Mouse (Mus musculus): Measurements from ENCODE around the gene Tcp11. TPM values are rescaled to one million over a fixed set of nuclear protein-coding genes. Genes with fewer than 3 reads are reported as not detected.

Gene Tcp11
- polyA plus RNA-seq, 1 experiment from 2014 or later: 5.2 TPM

DNA sequence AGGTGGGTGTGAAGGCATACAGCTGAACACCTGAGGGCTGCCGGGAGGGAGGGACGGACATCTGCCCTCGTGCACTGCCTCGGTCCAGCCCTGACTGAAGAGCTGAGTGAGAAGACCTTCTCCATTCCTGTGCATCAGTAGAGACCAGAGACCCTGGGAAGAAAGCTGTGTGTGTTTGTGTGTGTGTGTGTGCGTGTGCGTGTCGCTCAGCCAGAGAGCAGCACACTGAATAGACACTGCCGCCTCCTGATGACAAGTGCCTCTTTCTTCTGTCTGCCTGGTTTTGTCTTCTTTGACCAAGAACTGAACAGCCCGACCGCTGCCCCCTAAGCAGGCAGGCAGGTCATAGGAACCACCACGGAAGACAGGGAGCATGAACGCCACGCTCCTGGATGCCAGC, 39.1 kb downstream of the Tcp11 start:
- ATAC-seq (ENCODE audit: low read depth): no peak
- H3K36me3 ChIP-seq (ENCODE audit: control insufficient read depth, insufficient read depth, low read length): peaks cover 2% of the 10 kb centered on the region; the same call in 1 of the 2 replicates
- H3K9ac ChIP-seq (ENCODE audit: low read length): peak overlapping the region; percentile 55; the same call in 1 of the 2 replicates
- no peaks in the 10 kb centered on the region for H3K27me3 ChIP-seq (ENCODE audit: control insufficient read depth, insufficient read depth, low read depth, low read length)
- no peak overlapping the region for H3K4me2 ChIP-seq (ENCODE audit: low read depth, low read length)
- H3K9me3 ChIP-seq (ENCODE audit: control insufficient read depth, low read length): no peaks in the 10 kb centered on the region
- no peak overlapping the region; the same call in 1 of the 2 replicates for H3K27ac ChIP-seq (ENCODE audit: low read length)
- no peak overlapping the region for H3K4me3 ChIP-seq (ENCODE audit: low read length)
- H3K4me1 ChIP-seq (replicated peaks; ENCODE audit: control insufficient read depth, insufficient read depth, low read length): peaks cover 24% of the 10 kb centered on the region
- WGBS: 82% methylated on average over 13 of the region's 13 CpGs

DNA sequence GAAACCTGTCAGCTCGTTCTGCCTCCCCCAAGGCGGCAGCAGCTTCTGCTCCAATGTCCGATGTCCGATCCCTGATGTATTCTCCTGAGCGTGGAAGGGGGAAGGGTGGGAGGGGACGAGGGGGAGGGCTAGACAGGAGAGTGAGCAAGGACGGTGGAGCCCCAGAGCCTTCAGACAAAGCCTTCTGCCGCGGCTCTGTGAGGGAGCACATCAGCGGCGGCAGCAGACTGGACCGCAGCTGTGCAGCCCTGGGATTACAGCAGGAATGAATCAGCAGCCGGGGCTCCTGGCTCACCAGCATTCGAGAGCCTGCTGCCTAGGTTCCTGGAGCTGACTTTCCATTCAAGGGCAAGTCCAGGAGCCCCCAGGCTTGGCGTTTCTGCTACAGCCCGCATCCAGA, 39.8 kb downstream of the Tcp11 start:
- Histone ChIP-seq H3K9ac (ENCODE audit: low read length) (0 out of 2 replicates have a peak overlapping the region, but pooled peaks have one; percentile 19), H3K27ac (ENCODE audit: low read length) (no peak overlapping the region), H3K4me1 (replicated peaks; ENCODE audit: control insufficient read depth, insufficient read depth, low read length) (peaks cover 30% of the 10 kb centered on the region), H3K36me3 (ENCODE audit: control insufficient read depth, insufficient read depth, low read length) (peaks cover 2% of the 10 kb centered on the region; the same call in 1 of the 2 replicates), H3K27me3 (ENCODE audit: control insufficient read depth, insufficient read depth, low read depth, low read length) (no peaks in the 10 kb centered on the region), H3K4me3 (ENCODE audit: low read length) (no peak overlapping the region), H3K9me3 (ENCODE audit: control insufficient read depth, low read length) (no peaks in the 10 kb centered on the region), H3K4me2 (ENCODE audit: low read depth, low read length) (no peak overlapping the region)
- WGBS: 53% methylated on average over 16 of the region's 16 CpGs
- no peak for ATAC-seq (ENCODE audit: low read depth)

DNA sequence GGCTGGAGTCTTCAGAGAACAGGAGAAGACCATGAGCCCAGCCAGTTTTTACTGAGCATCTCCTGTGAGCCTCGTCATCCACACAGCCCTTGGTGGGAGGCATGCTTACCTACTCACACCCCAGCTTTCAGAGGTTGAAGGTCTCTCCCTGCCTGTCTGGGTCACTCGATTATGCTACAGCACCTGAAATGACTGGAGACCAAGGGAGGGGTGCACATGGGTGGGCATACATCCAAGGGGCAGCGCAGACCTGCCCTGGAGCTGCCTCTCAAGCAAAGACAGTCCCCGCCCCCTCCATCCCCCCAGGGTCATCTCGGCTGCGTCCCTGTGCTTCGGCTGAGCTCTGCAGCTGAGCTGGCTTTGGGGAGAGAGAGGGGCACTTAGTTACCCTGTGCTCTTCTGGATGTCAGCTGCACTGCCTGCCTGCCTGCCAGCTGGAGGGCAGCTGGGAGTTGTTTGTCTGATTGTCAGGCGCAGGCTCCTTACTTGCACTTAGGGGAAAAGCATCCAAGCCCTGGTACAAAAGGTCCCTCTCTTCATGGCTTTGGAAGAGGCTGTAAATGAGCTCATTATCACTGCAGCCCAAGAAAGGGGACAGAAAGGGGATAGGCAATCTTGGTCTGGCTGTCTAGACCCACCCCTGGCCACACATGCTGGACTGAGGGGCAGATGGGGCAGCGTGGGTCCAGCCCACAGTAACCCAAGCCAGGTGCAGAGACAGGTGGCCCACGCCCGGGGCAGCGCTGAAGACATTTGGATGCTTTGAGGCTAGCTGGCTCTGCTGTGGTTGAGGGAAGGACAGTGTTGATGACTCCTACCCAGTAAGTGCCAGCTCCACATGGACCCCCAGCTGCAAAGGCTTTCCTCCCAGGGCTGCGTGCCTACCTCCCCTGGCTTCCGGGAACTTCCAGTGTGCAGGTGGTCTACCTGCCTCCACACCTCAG, 43.4 kb downstream of the Tcp11 start:
- Histone ChIP-seq H3K9ac (ENCODE audit: low read length) (peak overlapping the region; percentile 15; the same call in 1 of the 2 replicates), H3K27ac (ENCODE audit: low read length) (no peak overlapping the region; the same call in 1 of the 2 replicates)

GRCm38 (mm10) chr17:28034986-28035385, 45.5 kb downstream of the Tcp11 start:
- 51% methylated on average over 8 of the region's 8 CpGs for WGBS

More for the DNA sequence above, 43.4 kb downstream of the Tcp11 start:
- no peaks in the 10 kb centered on the region for H3K9me3 ChIP-seq (ENCODE audit: control insufficient read depth, low read length)
- no peak overlapping the region for H3K4me2 ChIP-seq (ENCODE audit: low read depth, low read length)
- ATAC-seq (ENCODE audit: low read depth): no peak
- H3K36me3 ChIP-seq (ENCODE audit: control insufficient read depth, insufficient read depth, low read length): no peaks in the 10 kb centered on the region
- no peak overlapping the region for H3K4me3 ChIP-seq (ENCODE audit: low read length)
- H3K27me3 ChIP-seq (ENCODE audit: control insufficient read depth, insufficient read depth, low read depth, low read length): no peaks in the 10 kb centered on the region
- 66% methylated on average over 14 of the region's 14 CpGs for WGBS
- H3K4me1 ChIP-seq (replicated peaks; ENCODE audit: control insufficient read depth, insufficient read depth, low read length): peaks cover 51% of the 10 kb centered on the region

GRCm38 (mm10) chr17:28033046-28033580, 47.3 kb downstream of the Tcp11 start:
- Histone ChIP-seq H3K4me1 (replicated peaks; ENCODE audit: control insufficient read depth, insufficient read depth, low read length) (peaks cover 72% of the 10 kb centered on the region), H3K9ac (ENCODE audit: low read length) (no peak overlapping the region), H3K4me2 (ENCODE audit: low read depth, low read length) (no peak overlapping the region), H3K27ac (ENCODE audit: low read length) (no peak overlapping the region; the same call in 1 of the 2 replicates), H3K36me3 (ENCODE audit: control insufficient read depth, insufficient read depth, low read length) (no peaks in the 10 kb centered on the region), H3K9me3 (ENCODE audit: control insufficient read depth, low read length) (no peaks in the 10 kb centered on the region), H3K4me3 (ENCODE audit: low read length) (no peak overlapping the region), H3K27me3 (ENCODE audit: control insufficient read depth, insufficient read depth, low read depth, low read length) (no peaks in the 10 kb centered on the region)
- peak; percentile 10; the same call in 1 of the 2 replicates for ATAC-seq (ENCODE audit: low read depth)
- 27% methylated on average over 3 of the region's 3 CpGs for WGBS

More at GRCm38 (mm10) chr17:28034986-28035385, 45.5 kb downstream of the Tcp11 start:
- Histone ChIP-seq H3K4me3 (ENCODE audit: low read length) (no peak overlapping the region), H3K9ac (ENCODE audit: low read length) (no peak overlapping the region), H3K4me2 (ENCODE audit: low read depth, low read length) (no peak overlapping the region), H3K27me3 (ENCODE audit: control insufficient read depth, insufficient read depth, low read depth, low read length) (no peaks in the 10 kb centered on the region), H3K27ac (ENCODE audit: low read length) (peak overlapping the region; percentile 83), H3K4me1 (replicated peaks; ENCODE audit: control insufficient read depth, insufficient read depth, low read length) (peaks cover 61% of the 10 kb centered on the region), H3K9me3 (ENCODE audit: control insufficient read depth, low read length) (no peaks in the 10 kb centered on the region), H3K36me3 (ENCODE audit: control insufficient read depth, insufficient read depth, low read length) (no peaks in the 10 kb centered on the region)
- peak; percentile 90 for ATAC-seq (ENCODE audit: low read depth)

DNA sequence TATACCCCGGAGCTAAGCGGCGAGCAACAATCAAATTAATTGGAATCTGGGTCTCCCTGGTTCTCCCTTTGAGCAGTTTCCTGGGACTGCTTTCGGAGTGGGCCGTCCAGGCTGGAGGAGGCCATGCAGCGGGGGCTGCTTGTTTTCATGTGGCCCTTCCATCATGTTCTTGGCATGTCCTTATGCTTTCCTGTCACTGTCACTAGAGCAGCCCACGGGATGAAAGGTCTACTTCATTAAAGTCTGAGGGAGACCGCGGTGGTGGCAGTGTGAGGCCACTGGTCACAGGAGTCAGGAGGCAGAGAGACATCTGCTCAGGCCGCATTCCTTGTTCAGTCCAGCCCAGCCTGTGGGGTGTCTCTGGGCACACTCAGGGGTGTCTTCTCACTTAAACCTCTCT, 48.2 kb downstream of the Tcp11 start:
- ATAC-seq (ENCODE audit: low read depth): no peak
- 59% methylated on average over 10 of the region's 10 CpGs for WGBS
- H3K4me3 ChIP-seq (ENCODE audit: low read length): no peak overlapping the region

GRCm38 (mm10) chr17:28031281-28031941, 49.0 kb downstream of the Tcp11 start:
- Histone ChIP-seq H3K36me3 (ENCODE audit: control insufficient read depth, insufficient read depth, low read length) (0 out of 2 replicates have a peak, but pooled peaks cover 3% of the 10 kb centered on the region), H3K4me1 (replicated peaks; ENCODE audit: control insufficient read depth, insufficient read depth, low read length) (peaks cover 75% of the 10 kb centered on the region), H3K9ac (ENCODE audit: low read length) (0 out of 2 replicates have a peak overlapping the region, but pooled peaks have one; percentile 4), H3K27me3 (ENCODE audit: control insufficient read depth, insufficient read depth, low read depth, low read length) (no peaks in the 10 kb centered on the region), H3K4me3 (ENCODE audit: low read length) (no peak overlapping the region), H3K27ac (ENCODE audit: low read length) (no peak overlapping the region), H3K4me2 (ENCODE audit: low read depth, low read length) (no peak overlapping the region), H3K9me3 (ENCODE audit: control insufficient read depth, low read length) (no peaks in the 10 kb centered on the region)
- ATAC-seq (ENCODE audit: low read depth): no peak
- WGBS: 48% methylated on average over 9 of the region's 9 CpGs

More for the DNA sequence above, 48.2 kb downstream of the Tcp11 start:
- peaks cover 75% of the 10 kb centered on the region for H3K4me1 ChIP-seq (replicated peaks; ENCODE audit: control insufficient read depth, insufficient read depth, low read length)
- 0 out of 2 replicates have a peak, but pooled peaks cover under 1% of the 10 kb centered on the region for H3K36me3 ChIP-seq (ENCODE audit: control insufficient read depth, insufficient read depth, low read length)
- H3K9me3 ChIP-seq (ENCODE audit: control insufficient read depth, low read length): no peaks in the 10 kb centered on the region
- no peak overlapping the region; the same call in 1 of the 2 replicates for H3K9ac ChIP-seq (ENCODE audit: low read length)
- no peaks in the 10 kb centered on the region for H3K27me3 ChIP-seq (ENCODE audit: control insufficient read depth, insufficient read depth, low read depth, low read length)
- H3K27ac ChIP-seq (ENCODE audit: low read length): no peak overlapping the region
- no peak overlapping the region for H3K4me2 ChIP-seq (ENCODE audit: low read depth, low read length)

- H3K27ac ChIP-seq (ENCODE audit: low read length): peak overlapping the region; percentile 54
These were observed 50.0 kb downstream of the Tcp11 start for GRCm38 (mm10) chr17:28030446-28030845.

More at GRCm38 (mm10) chr17:28030446-28030845, 50.0 kb downstream of the Tcp11 start:
- no peak for ATAC-seq (ENCODE audit: low read depth)
- H3K9ac ChIP-seq (ENCODE audit: low read length): peak overlapping the region; percentile 21; the same call in 1 of the 2 replicates
- no peaks in the 10 kb centered on the region for H3K27me3 ChIP-seq (ENCODE audit: control insufficient read depth, insufficient read depth, low read depth, low read length)
- H3K4me1 ChIP-seq (replicated peaks; ENCODE audit: control insufficient read depth, insufficient read depth, low read length): peaks cover 78% of the 10 kb centered on the region
- H3K4me2 ChIP-seq (ENCODE audit: low read depth, low read length): no peak overlapping the region
- H3K4me3 ChIP-seq (ENCODE audit: low read length): no peak overlapping the region
- WGBS: 75% methylated on average over 10 of the region's 10 CpGs
- 0 out of 2 replicates have a peak, but pooled peaks cover 3% of the 10 kb centered on the region for H3K36me3 ChIP-seq (ENCODE audit: control insufficient read depth, insufficient read depth, low read length)
- H3K9me3 ChIP-seq (ENCODE audit: control insufficient read depth, low read length): no peaks in the 10 kb centered on the region

Data from lung, embryonic 16.5 days (tissue).